Mouse (Mus musculus) kidney, adult 11 months (tissue): Measurements from ENCODE around the gene Dgkq.
A peak's percentile ranks its signal among the peaks of the same experiment; 100 is the strongest.

Experiments used
- DNase-seq: peaks from one replicate; pipeline ENCODE4 v3.0.0; 2022

The Dgkq gene

GRCm38 (mm10) chr5:108668977-108669936 is at the start of gene Dgkq:
Gene Dgkq, minus strand, starts transcription at chr5:108669672.
- DNase-seq: peak; percentile 92

GRCm38 (mm10) chr5:108718051-108718450 is 48.6 kb upstream of the Dgkq start:
- DNase-seq: no peak

- DNase-seq: no peak
Measured at GRCm38 (mm10) chr5:108715974-108716373, 46.5 kb upstream of the Dgkq start.

- DNase-seq: no peak
Measured at GRCm38 (mm10) chr5:108714149-108714548, 44.7 kb upstream of the Dgkq start.

- no peak for DNase-seq
Measured at GRCm38 (mm10) chr5:108713691-108714090, 44.2 kb upstream of the Dgkq start.

GRCm38 (mm10) chr5:108713096-108713495 is 43.6 kb upstream of the Dgkq start:
- DNase-seq: no peak

- DNase-seq: no peak
Measured at GRCm38 (mm10) chr5:108711968-108712367, 42.5 kb upstream of the Dgkq start.

- DNase-seq: no peak
Measured at GRCm38 (mm10) chr5:108708981-108709731, 39.7 kb upstream of the Dgkq start.

GRCm38 (mm10) chr5:108708419-108708818 is 38.9 kb upstream of the Dgkq start:
- DNase-seq: peak; percentile 86

- no peak for DNase-seq
Measured at GRCm38 (mm10) chr5:108707758-108708157, 38.3 kb upstream of the Dgkq start.

- DNase-seq: no peak
Measured at GRCm38 (mm10) chr5:108703754-108704626, 34.5 kb upstream of the Dgkq start.

GRCm38 (mm10) chr5:108701341-108702021 is 32.0 kb upstream of the Dgkq start:
- DNase-seq: no peak

GRCm38 (mm10) chr5:108700346-108700745 is 30.9 kb upstream of the Dgkq start:
- no peak for DNase-seq

GRCm38 (mm10) chr5:108697341-108697753 is 27.9 kb upstream of the Dgkq start:
- no peak for DNase-seq

- DNase-seq: no peak
Measured at GRCm38 (mm10) chr5:108696542-108696941, 27.1 kb upstream of the Dgkq start.

GRCm38 (mm10) chr5:108695861-108696260 is 26.4 kb upstream of the Dgkq start:
- no peak for DNase-seq

GRCm38 (mm10) chr5:108694352-108695261 is 25.1 kb upstream of the Dgkq start:
- DNase-seq: peak; percentile 68

- DNase-seq: peak; percentile 80
Measured at GRCm38 (mm10) chr5:108693872-108694288, 24.4 kb upstream of the Dgkq start.

GRCm38 (mm10) chr5:108692271-108692670 is 22.8 kb upstream of the Dgkq start, which contains the start of gene Fgfrl1:
Gene Fgfrl1, plus strand, starts transcription at chr5:108692382.
- DNase-seq: peak; percentile 76

- no peak for DNase-seq
Measured at GRCm38 (mm10) chr5:108691152-108691551, 21.7 kb upstream of the Dgkq start.

- no peak for DNase-seq
Measured at GRCm38 (mm10) chr5:108689091-108689490, 19.6 kb upstream of the Dgkq start.
